Mouse (Mus musculus): ENCODE results near the gene Cdh13. TPM values are rescaled to one million over a fixed set of nuclear protein-coding genes. Genes with fewer than 3 reads are reported as not detected.
A peak's percentile ranks its signal among the peaks of the same experiment; 100 is the strongest.

Gene Cdh13
- total and polyA plus RNA-seq, 3 experiments: 162 to 172 (median 163) TPM

DNA sequence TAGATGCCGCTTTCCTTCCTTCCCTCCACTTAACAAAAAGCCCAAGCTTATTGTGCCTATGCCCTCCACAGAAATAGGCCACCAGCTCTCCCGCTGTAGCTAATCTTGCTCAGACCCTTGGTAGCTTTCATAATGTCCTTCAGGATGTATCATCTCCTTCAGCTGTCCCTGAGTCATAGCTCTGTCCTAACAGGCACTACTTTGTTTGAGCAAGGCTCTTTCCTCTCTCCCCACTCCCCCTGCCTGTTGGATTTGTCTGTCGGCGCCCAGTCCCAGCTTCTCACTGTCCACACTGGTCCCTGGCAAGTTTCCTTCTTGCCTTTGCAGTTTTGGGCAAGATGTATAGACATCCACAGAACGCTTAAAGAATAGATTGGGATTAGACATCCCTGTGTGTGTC lies 100.8 kb downstream of the Cdh13 start:
- TF ChIP-seq POLR2A (IDR thresholded peaks at IDR 0.05; ENCODE audit: insufficient read depth, low read depth, low read length) (no peak), EP300 (IDR thresholded peaks at IDR 0.05; ENCODE audit: insufficient read depth, low read depth, low read length) (no peak), CTCF (IDR thresholded peaks at IDR 0.05) (no peak)
- no peak for DNase-seq
- H3K36me3 ChIP-seq (ENCODE audit: control insufficient read depth, insufficient read depth, low read length): no peaks in the 10 kb centered on the region
- no peaks in the 10 kb centered on the region for H3K27me3 ChIP-seq (ENCODE audit: control insufficient read depth, insufficient read depth, low read length)
- H3K79me2 ChIP-seq (replicated peaks; ENCODE audit: control insufficient read depth, insufficient read depth, low read length): no peaks in the 10 kb centered on the region
- intact Hi-C loops (cut with DNase I): no loop called here
- 79% methylated on average over 5 of the region's 5 CpGs for WGBS
- H3K4me3 ChIP-seq: no peak overlapping the region
- H3K27ac ChIP-seq: no peak overlapping the region
- H3K4me1 ChIP-seq (ENCODE audit: control insufficient read depth, insufficient read depth, low read length): peaks cover 8% of the 10 kb centered on the region
- H3K9ac ChIP-seq (ENCODE audit: low read depth, low read length): no peak overlapping the region

- H3K79me2 ChIP-seq (replicated peaks; ENCODE audit: control insufficient read depth, insufficient read depth, low read length): no peaks in the 10 kb centered on the region
- DNase-seq: no peak
- peaks cover 6% of the 10 kb centered on the region for H3K4me1 ChIP-seq (ENCODE audit: control insufficient read depth, insufficient read depth, low read length)
- no peaks in the 10 kb centered on the region for H3K27me3 ChIP-seq (ENCODE audit: control insufficient read depth, insufficient read depth, low read length)
- no peak overlapping the region for H3K9ac ChIP-seq (ENCODE audit: low read depth, low read length)
- H3K27ac ChIP-seq: no peak overlapping the region
- intact Hi-C loops (cut with DNase I): no loop called here
- TF ChIP-seq POLR2A (IDR thresholded peaks at IDR 0.05; ENCODE audit: insufficient read depth, low read depth, low read length) (no peak), CTCF (IDR thresholded peaks at IDR 0.05) (no peak), EP300 (IDR thresholded peaks at IDR 0.05; ENCODE audit: insufficient read depth, low read depth, low read length) (no peak)
- 61% methylated on average over 3 of the region's 3 CpGs for WGBS
- H3K4me3 ChIP-seq: no peak overlapping the region
- H3K36me3 ChIP-seq (ENCODE audit: control insufficient read depth, insufficient read depth, low read length): peaks cover 8% of the 10 kb centered on the region
Observed at GRCm38 (mm10) chr8:118389456-118389855, 105.9 kb downstream of the Cdh13 start.

DNA sequence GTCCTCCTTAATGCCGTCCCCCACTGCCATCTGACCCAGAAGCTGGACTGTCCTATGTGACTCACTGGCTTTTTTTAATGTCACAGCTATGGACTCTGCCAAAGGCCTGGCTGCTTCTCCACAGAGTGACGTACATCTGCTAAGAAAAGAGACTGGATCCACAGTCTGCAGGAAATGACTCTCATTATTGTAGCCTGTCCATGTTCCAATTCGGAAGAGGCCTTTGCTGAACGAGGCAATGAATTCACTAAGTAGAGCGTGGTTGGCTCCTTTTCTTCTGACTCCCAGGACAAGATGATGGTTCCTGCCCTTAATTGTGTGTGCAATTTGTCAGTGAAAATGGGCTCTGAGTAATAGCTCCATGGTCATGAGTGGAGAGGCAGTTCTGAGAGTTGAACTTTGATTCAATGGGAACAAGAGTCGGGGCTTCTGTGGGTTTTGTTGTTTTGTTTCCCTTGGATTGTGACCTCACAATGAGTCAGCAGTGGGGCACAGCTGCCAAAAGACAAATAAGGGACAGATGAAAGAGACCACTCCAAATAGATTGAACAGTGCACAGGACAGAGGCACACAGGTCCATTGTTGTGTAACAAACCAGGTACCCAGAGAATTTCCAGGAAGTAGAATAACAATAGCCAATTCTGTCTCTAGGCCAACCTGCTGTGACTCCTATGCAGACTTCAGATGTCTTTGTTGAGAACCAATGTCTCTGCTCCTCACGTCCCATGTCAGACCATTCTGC lies 110.5 kb downstream of the Cdh13 start:
- Histone ChIP-seq H3K79me2 (replicated peaks; ENCODE audit: control insufficient read depth, insufficient read depth, low read length) (no peaks in the 10 kb centered on the region), H3K4me3 (no peak overlapping the region), H3K36me3 (ENCODE audit: control insufficient read depth, insufficient read depth, low read length) (peaks cover 16% of the 10 kb centered on the region), H3K27ac (peak overlapping the region; percentile 95), H3K9ac (ENCODE audit: low read depth, low read length) (no peak overlapping the region), H3K27me3 (ENCODE audit: control insufficient read depth, insufficient read depth, low read length) (no peaks in the 10 kb centered on the region), H3K4me1 (ENCODE audit: control insufficient read depth, insufficient read depth, low read length) (peaks cover 13% of the 10 kb centered on the region)
- DNase-seq: peak; percentile 53 to 80
- WGBS: 16% methylated on average over 7 of the region's 7 CpGs
- intact Hi-C loops (cut with DNase I): loop anchor here (1.0 to 10.0 kb wide), 6 partner anchors 19 to 459 kb away; no protein-coding TSS in a partner anchor
- TF ChIP-seq EP300 (IDR thresholded peaks at IDR 0.05; ENCODE audit: insufficient read depth, low read depth, low read length) (peak; percentile 73; the same call in 1 of the 2 replicates), CTCF (IDR thresholded peaks at IDR 0.05) (no peak)

DNA sequence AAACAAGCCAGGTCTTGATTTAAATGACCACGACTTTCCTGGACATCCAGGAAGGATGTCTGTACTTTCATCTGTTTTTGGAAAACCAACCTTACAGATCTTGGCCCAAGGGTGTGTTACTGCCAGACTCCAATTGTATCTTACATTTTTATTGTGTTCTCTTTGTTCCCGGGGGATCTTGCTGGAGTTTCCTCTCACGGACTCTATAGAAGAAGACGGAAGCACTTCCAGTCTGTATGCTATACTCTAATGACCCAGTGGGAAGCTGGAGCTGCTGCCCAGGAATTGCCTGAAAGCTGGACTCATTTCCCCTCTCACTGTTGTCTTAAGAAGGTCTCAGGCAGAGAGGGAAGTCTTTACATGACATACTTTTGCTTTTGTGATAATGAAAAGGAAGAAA lies 111.6 kb downstream of the Cdh13 start:
- TF ChIP-seq CTCF (IDR thresholded peaks at IDR 0.05): no peak
- TF ChIP-seq POLR2A (IDR thresholded peaks at IDR 0.05; ENCODE audit: insufficient read depth, low read depth, low read length): no peak
- no peak for TF ChIP-seq EP300 (IDR thresholded peaks at IDR 0.05; ENCODE audit: insufficient read depth, low read depth, low read length)
- peaks cover 13% of the 10 kb centered on the region for H3K4me1 ChIP-seq (ENCODE audit: control insufficient read depth, insufficient read depth, low read length)
- intact Hi-C loops (cut with DNase I): loop anchor here (1.0 to 10.0 kb wide), 6 partner anchors 20 to 460 kb away; no protein-coding TSS in a partner anchor
- H3K27me3 ChIP-seq (ENCODE audit: control insufficient read depth, insufficient read depth, low read length): no peaks in the 10 kb centered on the region
- 39% methylated on average over 4 of the region's 4 CpGs for WGBS
- peaks cover 16% of the 10 kb centered on the region for H3K36me3 ChIP-seq (ENCODE audit: control insufficient read depth, insufficient read depth, low read length)
- peak in 1 of 2 experiments; percentile 15 for DNase-seq
- H3K27ac ChIP-seq: peak overlapping the region; percentile 95
- no peak overlapping the region for H3K4me3 ChIP-seq
- H3K79me2 ChIP-seq (replicated peaks; ENCODE audit: control insufficient read depth, insufficient read depth, low read length): no peaks in the 10 kb centered on the region
- H3K9ac ChIP-seq (ENCODE audit: low read depth, low read length): no peak overlapping the region

- no peak overlapping the region for H3K9ac ChIP-seq (ENCODE audit: low read depth, low read length)
- 93% methylated on average over 3 of the region's 3 CpGs for WGBS
- H3K4me3 ChIP-seq: no peak overlapping the region
- intact Hi-C loops (cut with DNase I): no loop called here
- peaks cover 4% of the 10 kb centered on the region; the same call in 1 of the 2 replicates for H3K36me3 ChIP-seq (ENCODE audit: control insufficient read depth, insufficient read depth, low read length)
- no peak for DNase-seq
- H3K79me2 ChIP-seq (replicated peaks; ENCODE audit: control insufficient read depth, insufficient read depth, low read length): no peaks in the 10 kb centered on the region
- H3K27ac ChIP-seq: no peak overlapping the region
- H3K27me3 ChIP-seq (ENCODE audit: control insufficient read depth, insufficient read depth, low read length): no peaks in the 10 kb centered on the region
- H3K4me1 ChIP-seq (ENCODE audit: control insufficient read depth, insufficient read depth, low read length): peaks cover 4% of the 10 kb centered on the region; the same call in 1 of the 2 replicates
- TF ChIP-seq EP300 (IDR thresholded peaks at IDR 0.05; ENCODE audit: insufficient read depth, low read depth, low read length): no peak
- no peak for TF ChIP-seq POLR2A (IDR thresholded peaks at IDR 0.05; ENCODE audit: insufficient read depth, low read depth, low read length)
- TF ChIP-seq CTCF (IDR thresholded peaks at IDR 0.05): no peak
Observed at GRCm38 (mm10) chr8:118404836-118405235, 121.3 kb downstream of the Cdh13 start.

DNA sequence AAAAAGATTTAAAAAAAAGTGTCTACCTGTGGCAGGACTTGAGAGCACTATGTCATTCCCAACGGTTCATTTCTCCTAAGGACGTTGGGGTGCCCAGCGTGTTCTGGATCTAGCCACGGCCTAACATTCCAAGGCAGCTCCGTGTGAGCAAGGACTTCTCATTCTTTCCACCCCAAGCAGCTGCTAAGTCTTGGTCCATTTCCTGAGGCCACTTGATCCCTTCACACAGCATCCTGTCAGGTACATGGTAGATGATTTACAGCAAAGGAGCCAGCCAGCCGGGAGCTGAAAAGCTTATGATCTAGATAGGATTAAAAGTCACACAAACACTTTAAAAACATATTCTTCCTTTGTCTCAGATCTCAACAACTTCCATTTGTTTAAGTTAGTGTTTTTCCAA lies 123.8 kb downstream of the Cdh13 start:
- H3K27me3 ChIP-seq (ENCODE audit: control insufficient read depth, insufficient read depth, low read length): no peaks in the 10 kb centered on the region
- no peak overlapping the region for H3K4me3 ChIP-seq
- no peak for TF ChIP-seq CTCF (IDR thresholded peaks at IDR 0.05)
- H3K79me2 ChIP-seq (replicated peaks; ENCODE audit: control insufficient read depth, insufficient read depth, low read length): peaks cover 1% of the 10 kb centered on the region; the same call in 1 of the 2 replicates
- H3K4me1 ChIP-seq (ENCODE audit: control insufficient read depth, insufficient read depth, low read length): peaks cover 4% of the 10 kb centered on the region; the same call in 1 of the 2 replicates
- no peak overlapping the region for H3K27ac ChIP-seq
- H3K36me3 ChIP-seq (ENCODE audit: control insufficient read depth, insufficient read depth, low read length): peaks cover 4% of the 10 kb centered on the region; the same call in 1 of the 2 replicates
- intact Hi-C loops (cut with DNase I): no loop called here
- WGBS: 46% methylated on average over 6 of the region's 6 CpGs
- H3K9ac ChIP-seq (ENCODE audit: low read depth, low read length): no peak overlapping the region
- DNase-seq: no peak

Measured in heart, adult 2 months (tissue).